Mouse (Mus musculus): ENCODE measurements around the gene Cd9. TPM values are rescaled to one million over a fixed set of nuclear protein-coding genes. Genes with fewer than 3 reads are reported as not detected.

The Cd9 gene
- polyA plus RNA-seq, 1 experiment from 2014 or later = 137 TPM

DNA sequence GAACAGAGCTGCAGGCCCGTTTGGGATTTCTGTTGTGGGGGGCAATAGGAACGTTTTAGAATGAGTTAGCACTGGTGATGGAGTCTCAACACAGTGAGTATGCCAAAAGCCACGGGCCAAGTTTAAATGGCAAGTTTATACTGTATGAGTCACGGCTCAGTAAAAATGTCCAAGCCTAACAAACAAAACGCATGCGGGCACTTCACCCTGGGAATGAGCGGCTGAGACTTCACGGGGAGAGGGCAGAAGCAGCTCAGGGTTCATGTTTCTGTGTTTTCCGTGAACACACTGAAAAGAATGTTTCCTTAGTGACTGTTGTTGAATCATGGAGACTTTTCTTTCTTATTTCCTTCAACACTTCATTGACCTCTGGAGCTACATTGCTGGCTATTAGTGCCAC lies 81.3 kb downstream of the Cd9 start:
- no peaks in the 10 kb centered on the region for H3K27me3 ChIP-seq (replicated peaks; ENCODE audit: control insufficient read depth, insufficient read depth, low read length)
- H3K4me1 ChIP-seq (ENCODE audit: control insufficient read depth, insufficient read depth, low read depth, low read length) = no peaks in the 10 kb centered on the region
- H3K4me2 ChIP-seq (ENCODE audit: low read length) = no peak overlapping the region
- no peak for ATAC-seq
- 77% methylated on average over 9 of the region's 9 CpGs for WGBS
- H3K36me3 ChIP-seq (ENCODE audit: control insufficient read depth, insufficient read depth, low read length) = no peaks in the 10 kb centered on the region
- H3K9ac ChIP-seq (ENCODE audit: low read depth, low read length) = no peak overlapping the region
- no peak overlapping the region for H3K4me3 ChIP-seq (ENCODE audit: low read length)
- H3K27ac ChIP-seq (ENCODE audit: low read depth, low read length) = no peak overlapping the region
- H3K9me3 ChIP-seq (ENCODE audit: control insufficient read depth, low read length) = peaks cover 3% of the 10 kb centered on the region

DNA sequence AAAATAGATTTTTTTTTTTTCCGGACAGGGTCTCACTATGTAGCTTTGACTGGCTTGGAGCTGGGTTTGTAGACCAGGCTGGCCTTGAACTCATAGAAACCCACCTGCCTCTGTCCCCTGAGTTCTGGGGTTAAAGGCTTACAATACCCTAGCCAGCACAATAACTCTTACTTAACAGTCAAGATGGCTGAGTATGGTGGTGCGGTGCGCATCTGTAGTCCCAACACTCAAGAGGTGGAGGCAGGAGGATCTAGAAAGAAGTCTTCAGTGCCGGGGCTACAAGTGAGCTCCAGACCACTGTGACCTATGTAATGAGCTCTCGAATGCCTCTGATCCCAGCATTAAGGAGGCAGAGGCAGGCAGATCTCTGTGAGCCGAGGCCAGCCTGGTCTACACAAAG lies 82.9 kb downstream of the Cd9 start:
- Histone ChIP-seq H3K4me3 (ENCODE audit: low read length) (no peak overlapping the region), H3K4me2 (ENCODE audit: low read length) (no peak overlapping the region), H3K9ac (ENCODE audit: low read depth, low read length) (no peak overlapping the region), H3K27me3 (replicated peaks; ENCODE audit: control insufficient read depth, insufficient read depth, low read length) (no peaks in the 10 kb centered on the region), H3K36me3 (ENCODE audit: control insufficient read depth, insufficient read depth, low read length) (no peaks in the 10 kb centered on the region), H3K4me1 (ENCODE audit: control insufficient read depth, insufficient read depth, low read depth, low read length) (no peaks in the 10 kb centered on the region), H3K9me3 (ENCODE audit: control insufficient read depth, low read length) (peaks cover 3% of the 10 kb centered on the region), H3K27ac (ENCODE audit: low read depth, low read length) (no peak overlapping the region)
- WGBS = 97% methylated on average over 6 of the region's 6 CpGs
- no peak for ATAC-seq

DNA sequence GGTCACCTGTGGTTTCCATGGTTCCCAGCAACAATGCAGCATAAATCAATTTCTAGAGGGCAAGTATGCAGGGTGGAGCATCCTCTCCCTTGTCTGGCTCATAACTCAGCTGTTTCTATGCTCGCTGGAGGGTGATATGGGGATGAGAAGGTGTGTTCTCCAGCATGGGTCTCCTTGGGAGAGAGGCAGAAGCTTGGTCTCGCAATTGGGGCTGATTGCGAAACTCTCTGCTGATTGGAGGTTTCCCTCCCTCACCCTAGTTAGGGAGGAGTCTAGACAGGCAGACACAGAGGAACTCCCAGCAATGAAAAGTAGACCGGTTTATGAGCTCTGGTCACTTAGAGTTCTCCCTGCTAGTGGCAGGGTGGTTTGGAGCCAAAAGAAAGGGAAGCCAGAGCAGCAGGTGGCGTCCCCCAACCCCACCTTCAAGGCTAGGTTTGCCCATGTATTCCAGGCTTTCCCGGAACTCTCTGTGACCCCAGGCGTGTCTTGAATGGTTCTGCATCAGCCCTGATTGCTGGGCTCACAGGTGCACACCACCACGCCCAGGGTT lies 83.5 kb downstream of the Cd9 start:
- no peak for ATAC-seq
- H3K27ac ChIP-seq (ENCODE audit: low read depth, low read length) = no peak overlapping the region
- no peak overlapping the region for H3K4me2 ChIP-seq (ENCODE audit: low read length)
- H3K4me3 ChIP-seq (ENCODE audit: low read length) = no peak overlapping the region
- no peaks in the 10 kb centered on the region for H3K27me3 ChIP-seq (replicated peaks; ENCODE audit: control insufficient read depth, insufficient read depth, low read length)
- H3K9ac ChIP-seq (ENCODE audit: low read depth, low read length) = no peak overlapping the region
- H3K9me3 ChIP-seq (ENCODE audit: control insufficient read depth, low read length) = peaks cover 3% of the 10 kb centered on the region
- 63% methylated on average over 8 of the region's 8 CpGs for WGBS
- H3K4me1 ChIP-seq (ENCODE audit: control insufficient read depth, insufficient read depth, low read depth, low read length) = no peaks in the 10 kb centered on the region
- no peaks in the 10 kb centered on the region for H3K36me3 ChIP-seq (ENCODE audit: control insufficient read depth, insufficient read depth, low read length)

DNA sequence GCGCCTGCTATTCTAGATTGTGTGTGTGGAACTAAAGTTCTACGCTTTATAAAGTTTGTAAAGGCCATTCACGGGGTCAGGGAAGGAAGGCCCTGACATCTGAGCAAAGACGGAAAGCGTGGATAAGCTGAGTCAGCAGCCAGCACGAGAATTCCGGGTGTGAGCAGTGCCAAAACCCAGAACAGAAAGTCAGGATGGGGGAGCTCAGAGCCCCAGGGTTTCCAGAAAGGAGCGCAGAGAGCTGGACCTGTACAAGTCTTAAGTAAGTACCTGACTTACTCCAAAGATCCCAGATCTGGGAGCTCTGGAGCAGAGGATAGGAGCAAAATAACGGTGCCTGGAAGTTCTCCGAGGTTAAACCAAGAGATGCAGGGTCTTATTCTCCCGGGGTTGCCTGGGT lies 84.0 kb downstream of the Cd9 start:
- no peak overlapping the region for H3K4me2 ChIP-seq (ENCODE audit: low read length)
- H3K9me3 ChIP-seq (ENCODE audit: control insufficient read depth, low read length) = peaks cover 3% of the 10 kb centered on the region
- H3K4me1 ChIP-seq (ENCODE audit: control insufficient read depth, insufficient read depth, low read depth, low read length) = no peaks in the 10 kb centered on the region
- no peak overlapping the region for H3K27ac ChIP-seq (ENCODE audit: low read depth, low read length)
- WGBS = 72% methylated on average over 11 of the region's 11 CpGs
- no peak overlapping the region for H3K4me3 ChIP-seq (ENCODE audit: low read length)
- H3K36me3 ChIP-seq (ENCODE audit: control insufficient read depth, insufficient read depth, low read length) = no peaks in the 10 kb centered on the region
- H3K9ac ChIP-seq (ENCODE audit: low read depth, low read length) = no peak overlapping the region
- ATAC-seq = no peak
- no peaks in the 10 kb centered on the region for H3K27me3 ChIP-seq (replicated peaks; ENCODE audit: control insufficient read depth, insufficient read depth, low read length)

Other genes starting within 250 kb of the Cd9 start
- 0.10 TPM in 1 of 2 replicates, not detected in the other for gene Tuba3a, start 208.7 kb downstream of the Cd9 start, polyA plus RNA-seq (2015; fragmentation: Nextera tagmentation; extraction: Ambion mirVana)
- 16.4 and 18.7 TPM in 2 replicates for gene Ltbr, start 180.9 kb downstream of the Cd9 start, polyA plus RNA-seq (2015; fragmentation: Nextera tagmentation; extraction: Ambion mirVana)
- gene Scnn1a, start 174.1 kb downstream of the Cd9 start, polyA plus RNA-seq (2015; fragmentation: Nextera tagmentation; extraction: Ambion mirVana) = 0.69 and 0.70 TPM in 2 replicates
- 15.1 and 18.3 TPM in 2 replicates for gene Tnfrsf1a, start 145.4 kb downstream of the Cd9 start, polyA plus RNA-seq (2015; fragmentation: Nextera tagmentation; extraction: Ambion mirVana)
- gene Plekhg6, start 114.0 kb downstream of the Cd9 start, polyA plus RNA-seq (2015; fragmentation: Nextera tagmentation; extraction: Ambion mirVana) = 0.30 and 0.41 TPM in 2 replicates
- 9.7 and 12.9 TPM in 2 replicates for gene Vwf, start 52.0 kb upstream of the Cd9 start, polyA plus RNA-seq (2015; fragmentation: Nextera tagmentation; extraction: Ambion mirVana)
- gene Ano2, start 195.6 kb upstream of the Cd9 start, polyA plus RNA-seq (2015; fragmentation: Nextera tagmentation; extraction: Ambion mirVana) = 0.50 and 1.1 TPM in 2 replicates